Mouse (Mus musculus): Measurements from ENCODE around the gene Siah2. TPM values are rescaled to one million over a fixed set of nuclear protein-coding genes. Genes with fewer than 3 reads are reported as not detected.
A peak's percentile ranks its signal among the peaks of the same experiment; 100 is the strongest.

Gene Siah2
- total RNA-seq, 1 experiment: 5.8 TPM

DNA sequence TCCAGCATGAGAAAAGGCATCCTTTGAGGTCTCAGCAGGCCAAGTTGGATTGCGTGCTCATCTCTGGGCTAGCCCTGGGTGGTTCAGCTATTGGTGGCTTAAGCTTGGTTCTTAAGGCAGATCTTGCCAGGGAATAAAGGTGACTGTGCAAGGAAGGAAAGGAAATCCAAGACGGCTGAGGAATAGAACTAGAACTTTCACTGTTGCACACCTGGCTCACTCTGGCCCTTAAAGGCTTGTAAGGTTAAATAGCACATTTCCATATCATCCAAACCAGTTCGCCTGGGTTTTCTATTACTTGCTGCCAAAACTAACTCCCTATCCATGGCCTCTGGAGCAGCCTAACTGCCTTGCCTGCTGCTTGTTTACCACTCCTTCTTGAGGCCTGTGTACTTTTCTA lies 38.4 kb upstream of the Siah2 start:
- no peaks in the 10 kb centered on the region for H3K36me3 ChIP-seq (ENCODE audit: control insufficient read depth, insufficient read depth, low read length, poor library complexity, severe bottlenecking)

DNA sequence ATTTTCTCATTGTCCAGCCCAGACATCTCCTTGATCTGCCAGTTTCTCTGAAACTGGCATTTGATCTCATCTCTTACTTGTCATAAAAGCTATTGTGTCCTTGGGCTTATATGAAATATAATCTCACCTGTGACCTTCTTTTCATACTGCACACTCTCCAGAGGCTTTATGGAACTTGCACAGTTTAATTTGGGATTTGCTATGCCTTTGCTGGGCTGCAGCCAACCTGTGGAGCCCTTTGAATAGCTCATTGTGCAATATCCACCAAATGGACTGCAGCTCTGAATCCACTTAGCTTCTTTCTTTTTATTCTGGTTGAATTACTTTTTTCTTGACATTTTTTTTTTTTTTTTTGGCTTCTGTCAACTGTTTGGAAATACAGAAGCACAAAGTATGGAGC lies 37.3 kb upstream of the Siah2 start:
- Histone ChIP-seq H3K4me1 (ENCODE audit: control insufficient read depth in 2 of 2, insufficient read depth in 2 of 2, low read length in 2 of 2, poor library complexity in 1 of 2) (no peaks in the 10 kb centered on the region), H3K4me3 (ENCODE audit: insufficient read depth in 1 of 2, low read depth in 1 of 2, low read length in 2 of 2, poor library complexity in 1 of 2, severe bottlenecking in 1 of 2) (no peak overlapping the region), H3K9me3 (ENCODE audit: control insufficient read depth, insufficient read depth, low read depth, low read length) (no peaks in the 10 kb centered on the region), H3K27ac (ENCODE audit: insufficient read depth, low read depth, low read length, poor library complexity, severe bottlenecking) (no peak overlapping the region), H3K36me3 (ENCODE audit: control insufficient read depth, insufficient read depth, low read length, poor library complexity, severe bottlenecking) (no peaks in the 10 kb centered on the region), H3K9ac (ENCODE audit: insufficient read depth, low read depth, low read length, poor library complexity, severe bottlenecking) (no peak overlapping the region)
- in situ Hi-C loops (cut with MboI; ENCODE audit: low sequenced_read_pairs in 2 of 2, unreplicated experiment in 2 of 2): no loop called here
- DNase-seq (ENCODE audit: low read depth, low spot score): no peak
- no peak for TF ChIP-seq CHD2 (IDR thresholded peaks at IDR 0.05; ENCODE audit: low read depth, low read length)
- no peak for TF ChIP-seq ZC3H11A (IDR thresholded peaks at IDR 0.05; ENCODE audit: borderline replicate concordance, low read depth, low read length)
- no peak for TF ChIP-seq HCFC1 (IDR thresholded peaks at IDR 0.05; ENCODE audit: borderline replicate concordance, insufficient read depth, low read length)
- TF ChIP-seq MAFK (IDR thresholded peaks at IDR 0.05; ENCODE audit: insufficient read depth, low read depth, low read length): no peak
- TF ChIP-seq ZNF384 (IDR thresholded peaks at IDR 0.05; ENCODE audit: low read depth, low read length): no peak

More for the DNA sequence above, 38.4 kb upstream of the Siah2 start:
- Histone ChIP-seq H3K4me1 (ENCODE audit: control insufficient read depth in 2 of 2, insufficient read depth in 2 of 2, low read length in 2 of 2, poor library complexity in 1 of 2) (no peaks in the 10 kb centered on the region), H3K9ac (ENCODE audit: insufficient read depth, low read depth, low read length, poor library complexity, severe bottlenecking) (no peak overlapping the region), H3K4me3 (ENCODE audit: insufficient read depth in 1 of 2, low read depth in 1 of 2, low read length in 2 of 2, poor library complexity in 1 of 2, severe bottlenecking in 1 of 2) (no peak overlapping the region), H3K27ac (ENCODE audit: insufficient read depth, low read depth, low read length, poor library complexity, severe bottlenecking) (no peak overlapping the region), H3K9me3 (ENCODE audit: control insufficient read depth, insufficient read depth, low read depth, low read length) (no peaks in the 10 kb centered on the region)
- no peak for DNase-seq (ENCODE audit: low read depth, low spot score)
- in situ Hi-C loops (cut with MboI; ENCODE audit: low sequenced_read_pairs in 2 of 2, unreplicated experiment in 2 of 2): no loop called here
- TF ChIP-seq CHD2 (IDR thresholded peaks at IDR 0.05; ENCODE audit: low read depth, low read length): no peak

DNA sequence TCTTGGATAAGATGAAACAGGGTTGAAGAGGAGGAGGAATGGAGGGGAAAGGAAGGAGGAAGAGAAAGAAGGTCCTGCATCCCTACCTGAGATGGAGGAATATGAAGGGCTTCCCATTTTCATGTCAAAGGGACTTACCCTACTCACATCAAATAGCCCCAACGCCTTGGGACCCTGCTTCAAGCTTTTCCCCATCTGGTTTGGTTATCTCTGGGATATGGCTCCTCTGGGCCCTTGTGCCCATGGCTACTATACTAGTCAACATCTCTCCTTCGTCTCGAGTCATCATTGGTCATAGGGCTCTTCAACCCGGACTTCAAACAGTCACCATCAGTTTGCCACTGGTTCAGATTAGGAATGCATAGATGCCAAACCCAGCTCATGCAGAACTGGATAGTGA lies 35.4 kb upstream of the Siah2 start:
- TF ChIP-seq MAFK (IDR thresholded peaks at IDR 0.05; ENCODE audit: insufficient read depth, low read depth, low read length): no peak
- TF ChIP-seq CHD2 (IDR thresholded peaks at IDR 0.05; ENCODE audit: low read depth, low read length): no peak
- TF ChIP-seq ZNF384 (IDR thresholded peaks at IDR 0.05; ENCODE audit: low read depth, low read length): no peak
- TF ChIP-seq ZC3H11A (IDR thresholded peaks at IDR 0.05; ENCODE audit: borderline replicate concordance, low read depth, low read length): no peak
- no peak for TF ChIP-seq HCFC1 (IDR thresholded peaks at IDR 0.05; ENCODE audit: borderline replicate concordance, insufficient read depth, low read length)
- H3K4me1 ChIP-seq (ENCODE audit: control insufficient read depth in 2 of 2, insufficient read depth in 2 of 2, low read length in 2 of 2, poor library complexity in 1 of 2): no peaks in the 10 kb centered on the region
- no peaks in the 10 kb centered on the region for H3K36me3 ChIP-seq (ENCODE audit: control insufficient read depth, insufficient read depth, low read length, poor library complexity, severe bottlenecking)
- H3K9ac ChIP-seq (ENCODE audit: insufficient read depth, low read depth, low read length, poor library complexity, severe bottlenecking): no peak overlapping the region
- no peaks in the 10 kb centered on the region for H3K9me3 ChIP-seq (ENCODE audit: control insufficient read depth, insufficient read depth, low read depth, low read length)
- no peak overlapping the region for H3K4me3 ChIP-seq (ENCODE audit: insufficient read depth in 1 of 2, low read depth in 1 of 2, low read length in 2 of 2, poor library complexity in 1 of 2, severe bottlenecking in 1 of 2)
- DNase-seq (ENCODE audit: low read depth, low spot score): no peak
- H3K27ac ChIP-seq (ENCODE audit: insufficient read depth, low read depth, low read length, poor library complexity, severe bottlenecking): no peak overlapping the region
- in situ Hi-C loops (cut with MboI; ENCODE audit: low sequenced_read_pairs in 2 of 2, unreplicated experiment in 2 of 2): no loop called here

DNA sequence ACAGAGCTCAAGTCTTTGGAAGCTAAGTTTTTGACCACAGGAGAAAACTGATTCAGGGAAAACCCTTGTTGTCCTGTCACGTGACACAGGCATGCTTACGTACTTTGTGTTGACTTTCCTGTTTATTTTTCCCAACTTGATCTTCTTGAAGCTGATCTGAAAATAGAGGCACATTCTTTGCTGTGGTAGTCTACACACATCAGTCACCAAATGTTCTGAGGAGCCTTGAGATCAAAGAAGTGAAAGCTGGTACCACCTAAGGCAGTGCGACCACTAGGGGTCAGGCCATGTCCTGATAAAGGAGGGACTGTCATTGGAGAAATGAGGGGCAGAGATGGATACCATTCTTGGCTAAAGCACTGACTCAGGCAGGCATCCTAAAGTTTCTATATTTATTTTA lies 34.8 kb upstream of the Siah2 start:
- no peak for TF ChIP-seq CHD2 (IDR thresholded peaks at IDR 0.05; ENCODE audit: low read depth, low read length)
- TF ChIP-seq ZNF384 (IDR thresholded peaks at IDR 0.05; ENCODE audit: low read depth, low read length): no peak
- no peak for TF ChIP-seq HCFC1 (IDR thresholded peaks at IDR 0.05; ENCODE audit: borderline replicate concordance, insufficient read depth, low read length)
- TF ChIP-seq ZC3H11A (IDR thresholded peaks at IDR 0.05; ENCODE audit: borderline replicate concordance, low read depth, low read length): peak; percentile 48; the same call in 1 of the 2 replicates
- no peak for TF ChIP-seq MAFK (IDR thresholded peaks at IDR 0.05; ENCODE audit: insufficient read depth, low read depth, low read length)
- Histone ChIP-seq H3K4me3 (ENCODE audit: insufficient read depth in 1 of 2, low read depth in 1 of 2, low read length in 2 of 2, poor library complexity in 1 of 2, severe bottlenecking in 1 of 2) (no peak overlapping the region), H3K27ac (ENCODE audit: insufficient read depth, low read depth, low read length, poor library complexity, severe bottlenecking) (no peak overlapping the region), H3K9me3 (ENCODE audit: control insufficient read depth, insufficient read depth, low read depth, low read length) (no peaks in the 10 kb centered on the region), H3K4me1 (ENCODE audit: control insufficient read depth in 2 of 2, insufficient read depth in 2 of 2, low read length in 2 of 2, poor library complexity in 1 of 2) (no peaks in the 10 kb centered on the region), H3K36me3 (ENCODE audit: control insufficient read depth, insufficient read depth, low read length, poor library complexity, severe bottlenecking) (no peaks in the 10 kb centered on the region), H3K9ac (ENCODE audit: insufficient read depth, low read depth, low read length, poor library complexity, severe bottlenecking) (no peak overlapping the region)
- in situ Hi-C loops (cut with MboI; ENCODE audit: low sequenced_read_pairs in 2 of 2, unreplicated experiment in 2 of 2): no loop called here
- DNase-seq (ENCODE audit: low read depth, low spot score): peak; percentile 26

DNA sequence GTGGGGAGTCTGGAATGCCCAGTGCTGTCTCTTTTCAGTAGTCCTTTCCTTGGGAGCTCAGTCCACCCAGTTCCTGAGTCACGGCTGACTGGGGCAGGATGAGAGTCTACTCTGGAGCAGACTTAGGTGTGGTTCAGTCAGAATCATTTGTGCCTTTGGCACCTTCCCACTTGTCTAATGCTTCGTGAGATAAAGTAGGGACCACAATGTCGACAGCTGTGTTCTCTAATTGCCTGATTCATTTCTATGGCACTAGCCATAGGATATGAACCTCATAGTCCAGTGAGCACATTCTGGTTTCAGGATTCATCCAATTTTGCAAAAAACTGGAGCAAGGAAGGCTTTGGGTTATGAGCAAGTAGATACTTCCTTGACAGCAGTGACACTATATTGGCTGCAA lies 34.2 kb upstream of the Siah2 start:
- Histone ChIP-seq H3K27ac (ENCODE audit: insufficient read depth, low read depth, low read length, poor library complexity, severe bottlenecking) (no peak overlapping the region), H3K9me3 (ENCODE audit: control insufficient read depth, insufficient read depth, low read depth, low read length) (no peaks in the 10 kb centered on the region), H3K9ac (ENCODE audit: insufficient read depth, low read depth, low read length, poor library complexity, severe bottlenecking) (no peak overlapping the region), H3K36me3 (ENCODE audit: control insufficient read depth, insufficient read depth, low read length, poor library complexity, severe bottlenecking) (no peaks in the 10 kb centered on the region), H3K4me3 (ENCODE audit: insufficient read depth in 1 of 2, low read depth in 1 of 2, low read length in 2 of 2, poor library complexity in 1 of 2, severe bottlenecking in 1 of 2) (no peak overlapping the region), H3K4me1 (ENCODE audit: control insufficient read depth in 2 of 2, insufficient read depth in 2 of 2, low read length in 2 of 2, poor library complexity in 1 of 2) (no peaks in the 10 kb centered on the region)
- DNase-seq (ENCODE audit: low read depth, low spot score): no peak
- in situ Hi-C loops (cut with MboI; ENCODE audit: low sequenced_read_pairs in 2 of 2, unreplicated experiment in 2 of 2): no loop called here
- no peak for TF ChIP-seq ZC3H11A (IDR thresholded peaks at IDR 0.05; ENCODE audit: borderline replicate concordance, low read depth, low read length)
- no peak for TF ChIP-seq MAFK (IDR thresholded peaks at IDR 0.05; ENCODE audit: insufficient read depth, low read depth, low read length)
- no peak for TF ChIP-seq ZNF384 (IDR thresholded peaks at IDR 0.05; ENCODE audit: low read depth, low read length)
- TF ChIP-seq HCFC1 (IDR thresholded peaks at IDR 0.05; ENCODE audit: borderline replicate concordance, insufficient read depth, low read length): no peak
- no peak for TF ChIP-seq CHD2 (IDR thresholded peaks at IDR 0.05; ENCODE audit: low read depth, low read length)

Data from ES-E14 (cell line).